Mouse (Mus musculus): ENCODE measurements around the gene Clec9a.

GRCm38 (mm10) chr6:129359515-129359914 is 49.1 kb upstream of the Clec9a start:
- no peak for TF ChIP-seq CHD2 (IDR thresholded peaks at IDR 0.05; ENCODE audit: low read depth, low read length)
- no peak for TF ChIP-seq ZNF384 (IDR thresholded peaks at IDR 0.05; ENCODE audit: low read depth, low read length)
